Mouse (Mus musculus) lung, adult 2 months (tissue): ENCODE measurements around the gene Rnaseh2c.

Experiments used
- CTCF ChIP-seq: fragments of 200-500 bp; IDR thresholded peaks from 2 replicates; pipeline ENCODE4 v1.5.1; 2011; ENCODE audit warnings: mild to moderate bottlenecking, low read length, control low read depth; ENCODE audit not compliant: insufficient read depth
- POLR2A ChIP-seq: fragments of 200-500 bp; IDR thresholded peaks from 2 replicates; pipeline ENCODE4 v1.6.1; 2011; ENCODE audit warnings: low read depth, mild to moderate bottlenecking, control low read depth, low read length, borderline replicate concordance; ENCODE audit errors: extremely low read depth

- TF ChIP-seq CTCF: no peak
- no peak for TF ChIP-seq POLR2A
Observed at GRCm38 (mm10) chr19:5603664-5604063, 2.0 kb downstream of the Rnaseh2c start.
